ENCODE assay signal across 13 mouse cellular contexts in the genomic region with DNA sequence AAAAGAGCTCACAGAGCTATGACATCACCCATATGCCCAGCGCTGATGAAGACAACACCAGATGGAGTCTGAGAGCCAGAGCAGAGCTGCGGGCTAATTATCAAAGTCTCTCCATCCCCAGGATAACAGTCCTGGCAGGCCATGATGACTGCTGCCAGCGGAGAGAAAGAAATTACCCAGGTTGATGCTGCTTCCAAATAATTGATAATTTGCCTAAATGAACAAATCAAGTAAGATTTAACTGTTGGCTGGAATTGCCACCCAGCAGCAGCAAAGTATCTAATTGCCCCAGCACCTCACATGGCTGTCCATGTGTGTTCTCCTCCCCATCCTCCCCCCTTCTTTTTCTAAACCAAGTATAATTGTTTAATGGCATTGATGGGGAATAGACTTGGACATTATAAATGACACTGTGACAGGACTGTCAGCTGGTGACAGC.
A peak's percentile ranks its signal among the peaks of the same experiment; 100 is the strongest.
DNase-seq lines count a peak whose midpoint lies in the region; ATAC-seq lines count a peak whose summit lies in the region.
"Had no signal": no experiment of that assay in that cellular context is flagged by ENCODE, and none has a peak within 500 bp of the region (broad histone marks: within the 10 kb centered on the region; RNA-seq: fewer than 3 reads in every experiment).

No protein-coding gene starts in this region.

- H3K4me1 ChIP-seq in forebrain, embryonic 11.5 days (replicated peaks; ENCODE audit: control insufficient read depth, insufficient read depth, low read length), result no peaks in the 10 kb centered on the region
- 0 out of 2 replicates have a peak, but pooled peaks cover 6% of the 10 kb centered on the region for H3K4me1 ChIP-seq in forebrain, embryonic 10.5 days

- H3K27me3 ChIP-seq in forebrain, embryonic 11.5 days (ENCODE audit: control insufficient read depth, insufficient read depth, low read length), result no peaks in the 10 kb centered on the region
- peaks cover 15% of the 10 kb centered on the region for H3K27me3 ChIP-seq in forebrain, embryonic 10.5 days (ENCODE audit: poor library complexity, severe bottlenecking)

- no peak overlapping the region for H3K4me2 ChIP-seq in forebrain, embryonic 11.5 days (ENCODE audit: low read depth, low read length, severe bottlenecking)

- no peak for DNase-seq in forebrain, embryonic 11.5 days (ENCODE audit: low spot score)
- no peak for DNase-seq in forebrain, embryonic 10.5 days (ENCODE audit: extremely low spot score, low spot score)
- DNase-seq in brain, adult 2 months (ENCODE audit: low read depth, low spot score), result peak; percentile 57
- DNase-seq in embryo, embryonic 9.5 days (ENCODE audit: extremely low spot score), result no peak
- no peak for DNase-seq in yolk sac, embryonic 10.5 days (ENCODE audit: low spot score)
- no peak for DNase-seq in kidney, adult 18-20 months
- DNase-seq: B cell, adult 2 months; kidney, adult 9 months; liver; lung, postnatal 10 days; thymus, adult 18-20 months had no signal

- peak; percentile 60; the same call in 1 of the 2 replicates for ATAC-seq in forebrain, embryonic 11.5 days (replicated peaks; ENCODE audit: low FRiP score)
- ATAC-seq in erythroid progenitor cell, adult 5-6 weeks (replicated peaks; ENCODE audit: low FRiP score, poor library complexity, severe bottlenecking), result 0 out of 2 replicates have a peak, but pooled peaks have one; percentile 23
- ATAC-seq in megakaryocyte progenitor cell, adult 5-6 weeks (replicated peaks; ENCODE audit: poor library complexity), result peak; percentile 37

- no peaks in the 10 kb centered on the region; the same call in 1 of the 2 replicates for H3K9me3 ChIP-seq in forebrain, embryonic 11.5 days (ENCODE audit: control insufficient read depth, low read length)
- peaks cover 6% of the 10 kb centered on the region; the same call in 1 of the 2 replicates for H3K9me3 ChIP-seq in forebrain, embryonic 10.5 days

- no peak overlapping the region for H3K4me3 ChIP-seq in forebrain, embryonic 11.5 days (ENCODE audit: low read depth, low read length)
- no peak overlapping the region for H3K4me3 ChIP-seq in forebrain, embryonic 10.5 days

- H3K36me3 ChIP-seq in forebrain, embryonic 11.5 days (ENCODE audit: control insufficient read depth, insufficient read depth, low read length), result no peaks in the 10 kb centered on the region
- H3K36me3 ChIP-seq in forebrain, embryonic 10.5 days (replicated peaks), result no peaks in the 10 kb centered on the region

- no peak overlapping the region for H3K27ac ChIP-seq in forebrain, embryonic 11.5 days (ENCODE audit: low read depth, low read length)
- no peak overlapping the region for H3K27ac ChIP-seq in forebrain, embryonic 10.5 days

- H3K9ac ChIP-seq in forebrain, embryonic 11.5 days (ENCODE audit: low read length), result no peak overlapping the region

- WGBS in forebrain, embryonic 11.5 days, result 63% methylated on average over 3 of the region's 3 CpGs
- WGBS in forebrain, embryonic 10.5 days, result 81% methylated on average over 3 of the region's 3 CpGs
